Comparison of ENCODE assay signal across 17 mouse cellular contexts in the genomic region with DNA sequence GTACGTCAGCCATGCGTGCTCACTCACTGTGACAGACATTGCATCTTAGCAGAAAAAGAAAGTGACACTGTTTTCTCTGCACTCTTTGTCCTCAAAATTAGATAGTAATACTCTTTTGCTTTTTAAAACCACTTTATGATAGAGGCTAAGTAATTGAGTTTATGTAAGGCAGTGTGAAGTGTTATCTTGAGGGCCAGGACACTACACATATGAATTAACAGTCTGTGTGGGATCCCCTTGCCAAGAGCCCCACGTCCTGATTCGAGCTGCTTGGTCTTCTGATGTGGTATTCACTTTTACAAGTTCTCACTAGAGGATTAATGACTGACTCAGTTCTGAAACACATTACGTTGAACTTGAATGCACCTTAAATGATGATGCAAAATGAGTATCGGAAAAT.
"Had no signal": no experiment of that assay in that cellular context is flagged by ENCODE, and none has a peak within 500 bp of the region (broad histone marks: within the 10 kb centered on the region; RNA-seq: fewer than 3 reads in every experiment).

No protein-coding gene starts in this region.

- H3K4me2 ChIP-seq: limb, embryonic 12.5 days; limb, embryonic 15.5 days; liver, embryonic 11.5 days; lung, embryonic 14.5 days; midbrain, embryonic 11.5 days; midbrain, embryonic 15.5 days; neural tube, embryonic 12.5 days had no signal

- H3K4me3 ChIP-seq: limb, embryonic 12.5 days; limb, embryonic 15.5 days; midbrain, embryonic 15.5 days; neural tube, embryonic 12.5 days had no signal

- H3K36me3 ChIP-seq: limb, embryonic 15.5 days; midbrain, embryonic 15.5 days had no signal

- ATAC-seq: liver, postnatal 0 days; lung, postnatal 0 days; midbrain, embryonic 15.5 days had no signal

- H3K9me3 ChIP-seq: limb, embryonic 12.5 days; limb, embryonic 15.5 days; midbrain, embryonic 15.5 days; neural tube, embryonic 12.5 days had no signal

- DNase-seq: kidney, adult 9 months; kidney, postnatal 14 days; kidney, postnatal 4 days; left cerebral cortex, postnatal 4 days; liver, postnatal 0 days; lung, embryonic 14.5 days; thymus, adult 18-20 months; thymus, postnatal 36 days had no signal

- H3K9ac ChIP-seq: limb, embryonic 12.5 days; limb, embryonic 15.5 days; liver, embryonic 14.5 days; liver, postnatal 0 days; lung, embryonic 14.5 days; midbrain, embryonic 15.5 days; neural tube, embryonic 12.5 days had no signal

- H3K27me3 ChIP-seq: limb, embryonic 12.5 days; limb, embryonic 15.5 days; midbrain, embryonic 15.5 days; neural tube, embryonic 12.5 days had no signal

- H3K4me1 ChIP-seq: limb, embryonic 12.5 days; limb, embryonic 15.5 days; midbrain, embryonic 15.5 days; neural tube, embryonic 12.5 days had no signal

- H3K27ac ChIP-seq: limb, embryonic 12.5 days; limb, embryonic 15.5 days; liver, embryonic 14.5 days; macrophage; midbrain, embryonic 15.5 days; neural tube, embryonic 12.5 days had no signal
